Mouse (Mus musculus) neural tube, embryonic 11.5 days (tissue): ENCODE results near the gene Lrrn2. TPM values are rescaled to one million over a fixed set of nuclear protein-coding genes. Genes with fewer than 3 reads are reported as not detected.

Source experiments
- ATAC-seq: fragments of 200-750 bp; cut with Nextera tagmentation; 2 replicates; pipeline ENCODE4 v1.8.0; 2017; ENCODE audit warnings: moderate number of reproducible peaks, mild to moderate bottlenecking, moderate TSS enrichment, moderate library complexity; ENCODE audit not compliant: insufficient read depth, low FRiP score, low TSS enrichment
- DNase-seq: peaks from one replicate; pipeline ENCODE4 v3.0.0-alpha.2; 2015; ENCODE audit warnings: low spot score
- H3K27ac ChIP-seq: fragments of 300-500 bp; sonication (generic); 2 replicates; pipeline ENCODE4 v1.5.1; 2014; ENCODE audit warnings: low read depth, mild to moderate bottlenecking, low read length
- H3K27me3 ChIP-seq: fragments of 300-500 bp; sonication (generic); 2 replicates; pipeline ENCODE4 v1.6.1; 2014; ENCODE audit warnings: mild to moderate bottlenecking, low read length, mixed read lengths; ENCODE audit not compliant: control insufficient read depth, insufficient read depth
- H3K36me3 ChIP-seq: fragments of 300-500 bp; sonication (generic); 2 replicates; pipeline ENCODE4 v1.6.1; 2014; ENCODE audit warnings: mild to moderate bottlenecking, low read length, moderate library complexity, mixed read lengths; ENCODE audit not compliant: control insufficient read depth, insufficient read depth
- H3K4me1 ChIP-seq: fragments of 300-500 bp; sonication (generic); 2 replicates; pipeline ENCODE4 v1.6.1; 2014; ENCODE audit warnings: low read length, mixed read lengths; ENCODE audit not compliant: control insufficient read depth, insufficient read depth
- H3K4me2 ChIP-seq: fragments of 300-500 bp; sonication (generic); 2 replicates; pipeline ENCODE4 v1.6.1; 2014; ENCODE audit warnings: low read depth, mild to moderate bottlenecking, moderate library complexity
- H3K4me3 ChIP-seq: fragments of 300-500 bp; sonication (generic); 2 replicates; pipeline ENCODE4 v1.5.1; 2014; ENCODE audit warnings: low read depth, low read length
- H3K9ac ChIP-seq: fragments of 300-500 bp; sonication (generic); 2 replicates; pipeline ENCODE4 v1.6.1; 2014; ENCODE audit warnings: mild to moderate bottlenecking, low read length
- H3K9me3 ChIP-seq: fragments of 300-500 bp; sonication (generic); 2 replicates; pipeline ENCODE4 v1.6.1; 2016; ENCODE audit warnings: low read length; ENCODE audit not compliant: control insufficient read depth
- WGBS: fragments of 180-500 bp; shearing (Covaris S2); extraction: QIAGEN DNeasy Blood & Tissue Kit; methylation state at CpG from one replicate; pipeline ENCODE4 v1.1.7; 2014; 5-methylcytosine and 5-hydroxymethylcytosine counted together
- polyA plus RNA-seq: library from polyadenylated mRNA; unstranded; fragments of >200 nt; fragmentation: Nextera tagmentation; extraction: Ambion mirVana; gene quantifications from 2 replicates; pipeline ENCODE4 v1.2.1, GENCODE M21; 2014

The Lrrn2 gene
- 8.1 and 8.5 TPM in 2 replicates for polyA plus RNA-seq

DNA sequence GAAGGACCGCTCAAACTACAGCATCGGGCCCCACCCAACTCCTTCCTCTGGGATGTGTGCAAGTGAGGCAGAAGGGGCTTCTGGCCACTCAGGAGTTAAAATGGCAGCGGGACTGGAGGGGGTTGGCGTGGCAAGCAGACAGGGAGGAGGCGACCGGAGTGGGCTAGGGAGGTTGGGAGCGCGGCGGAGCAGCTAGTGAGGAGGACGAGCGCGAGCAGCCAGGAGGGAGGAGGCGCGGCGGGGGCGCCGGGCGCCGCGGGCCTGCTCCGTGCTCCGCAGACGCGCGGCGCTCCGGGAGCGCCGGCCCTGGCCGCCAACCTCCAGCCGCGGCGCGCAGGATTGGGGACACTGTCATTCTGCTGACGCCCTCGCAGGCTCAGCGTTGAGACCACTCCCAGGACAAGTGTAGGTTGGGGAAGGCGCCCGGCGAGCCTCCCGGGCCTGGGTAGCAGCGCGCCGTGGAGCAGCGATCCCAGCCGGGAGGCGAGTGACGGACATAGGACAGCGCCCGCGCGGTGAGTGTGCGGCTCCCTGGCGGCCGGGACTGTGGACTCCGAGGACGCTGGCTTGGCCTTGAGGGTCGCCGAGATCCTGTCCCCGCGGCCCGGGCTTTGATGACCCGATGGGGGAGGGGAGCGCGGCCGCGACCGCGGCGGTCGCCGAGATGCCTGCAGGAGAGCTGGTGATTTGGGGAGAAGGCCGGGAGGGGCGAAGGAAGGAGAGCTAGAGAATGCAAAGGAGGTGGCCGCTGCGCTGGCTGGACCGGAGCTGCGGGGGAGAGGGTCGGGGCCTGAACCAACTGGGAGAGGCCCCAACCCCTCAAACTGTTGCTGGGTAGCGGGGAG lies at the start of gene Lrrn2:
Lrrn2 (plus strand) TSS at position 113 of the 845 bp plus-strand sequence.
- DNase-seq: peak; percentile 71
- Histone ChIP-seq H3K4me3 (peak within 1 kb of the TSS; percentile 59), H3K4me1 (peaks cover 2% of the 10 kb centered on the region; the same call in 1 of the 2 replicates), H3K9me3 (no peaks in the 10 kb centered on the region), H3K36me3 (no peaks in the 10 kb centered on the region), H3K9ac (peak within 1 kb of the TSS; percentile 77), H3K27ac (peak within 1 kb of the TSS; percentile 60), H3K27me3 (peaks cover 18% of the 10 kb centered on the region), H3K4me2 (peak within 1 kb of the TSS; percentile 99)
- ATAC-seq: peak; percentile 82
- 0% methylated on average over 80 of the region's 80 CpGs for WGBS

DNA sequence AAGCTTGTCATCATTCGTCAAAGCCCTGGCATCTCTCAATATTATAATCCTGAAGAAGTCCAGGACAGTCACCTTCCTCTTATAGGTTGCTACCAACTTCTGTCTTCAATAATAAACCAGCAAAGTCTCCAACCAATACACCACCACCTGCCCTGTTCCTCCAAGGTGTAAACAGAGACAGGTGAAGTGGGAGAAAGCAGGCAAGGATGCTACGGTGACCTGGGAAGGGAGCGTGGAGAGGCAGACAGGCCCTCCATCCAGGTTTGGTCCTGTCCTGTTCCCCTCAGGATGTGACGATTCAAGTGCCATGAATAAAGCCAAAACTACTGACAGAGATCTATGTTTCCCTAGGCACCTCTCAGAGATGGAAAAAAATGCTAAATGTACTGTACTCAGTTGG lies 48.1 kb upstream of the Lrrn2 start:
- no peaks in the 10 kb centered on the region for H3K36me3 ChIP-seq
- H3K9me3 ChIP-seq: no peaks in the 10 kb centered on the region
- no peaks in the 10 kb centered on the region for H3K27me3 ChIP-seq
- H3K27ac ChIP-seq: no peak overlapping the region
- DNase-seq (no peak), ATAC-seq (no peak)
- WGBS: 89% methylated on average over 4 of the region's 4 CpGs
- H3K9ac ChIP-seq: no peak overlapping the region
- H3K4me2 ChIP-seq: no peak overlapping the region
- no peak overlapping the region for H3K4me3 ChIP-seq
- H3K4me1 ChIP-seq: no peaks in the 10 kb centered on the region

DNA sequence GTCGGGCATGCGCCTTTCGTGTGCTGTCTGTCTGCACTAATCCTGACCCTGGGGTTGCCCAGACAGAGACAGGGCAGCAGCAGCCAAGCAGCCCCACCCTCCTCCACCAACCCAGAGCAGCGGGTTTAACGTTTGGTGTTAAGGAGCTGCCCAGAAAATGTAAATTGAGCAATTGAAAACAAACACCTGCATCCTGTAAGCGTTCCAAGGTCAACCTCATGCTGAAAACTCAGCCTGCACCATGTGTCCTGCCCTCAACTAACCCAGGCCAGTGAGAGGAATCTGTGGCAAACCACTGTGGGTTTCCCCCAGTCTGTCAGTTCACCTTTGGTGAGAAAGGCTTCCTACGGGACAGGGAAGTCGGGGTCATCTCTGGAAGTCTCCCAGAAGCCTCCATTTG lies 46.0 kb upstream of the Lrrn2 start:
- Histone ChIP-seq H3K4me3 (no peak overlapping the region), H3K36me3 (no peaks in the 10 kb centered on the region), H3K27me3 (no peaks in the 10 kb centered on the region), H3K9me3 (no peaks in the 10 kb centered on the region), H3K27ac (no peak overlapping the region), H3K9ac (no peak overlapping the region), H3K4me2 (no peak overlapping the region), H3K4me1 (no peaks in the 10 kb centered on the region)
- ATAC-seq: no peak
- 72% methylated on average over 8 of the region's 8 CpGs for WGBS
- DNase-seq: no peak

DNA sequence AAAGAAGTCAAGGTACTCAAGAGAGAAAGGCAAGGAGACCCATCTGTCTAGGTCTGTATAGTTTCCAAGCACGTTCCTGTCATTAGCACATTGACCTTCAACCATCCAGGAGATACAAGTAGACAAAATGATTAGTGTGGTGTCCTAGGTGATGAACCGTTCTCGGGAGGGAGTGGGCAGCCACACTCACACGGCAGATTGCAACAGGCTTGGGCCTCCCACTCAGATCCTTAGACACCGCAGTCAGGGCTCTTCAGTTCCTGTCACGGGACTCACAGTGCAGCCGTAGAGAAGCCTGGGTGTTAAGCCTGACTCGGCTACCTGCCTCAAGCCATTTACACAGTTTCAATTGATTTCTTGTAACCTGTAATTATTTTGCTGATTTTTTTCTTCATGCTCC lies 43.2 kb upstream of the Lrrn2 start:
- no peak overlapping the region for H3K4me2 ChIP-seq
- H3K9ac ChIP-seq: no peak overlapping the region
- H3K27me3 ChIP-seq: no peaks in the 10 kb centered on the region
- H3K4me3 ChIP-seq: no peak overlapping the region
- WGBS: 82% methylated on average over 8 of the region's 8 CpGs
- no peaks in the 10 kb centered on the region for H3K9me3 ChIP-seq
- no peak overlapping the region for H3K27ac ChIP-seq
- no peak for ATAC-seq
- H3K36me3 ChIP-seq: no peaks in the 10 kb centered on the region
- no peak for DNase-seq
- H3K4me1 ChIP-seq: no peaks in the 10 kb centered on the region

DNA sequence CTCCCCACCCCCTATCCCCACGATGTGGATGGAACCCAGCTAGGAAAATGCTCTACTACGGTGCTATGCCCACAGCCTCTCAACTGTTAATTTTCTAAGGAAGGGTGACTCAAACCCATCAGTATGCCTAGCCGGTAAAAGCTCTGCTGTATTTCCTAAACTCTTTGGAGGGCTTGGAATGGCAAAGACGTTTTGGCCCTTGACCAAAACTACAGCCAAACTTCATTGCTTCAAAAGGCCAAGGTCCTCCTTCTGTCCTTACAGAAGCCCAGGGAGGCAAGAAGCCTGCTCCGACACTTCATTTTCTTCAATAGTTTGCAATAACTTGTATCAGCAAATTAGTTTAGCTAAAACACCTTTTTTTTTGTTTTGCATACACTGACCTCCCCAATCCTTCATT lies 42.4 kb upstream of the Lrrn2 start:
- no peaks in the 10 kb centered on the region for H3K36me3 ChIP-seq
- ATAC-seq (no peak), DNase-seq (no peak)
- WGBS: 80% methylated on average over 5 of the region's 5 CpGs
- H3K4me3 ChIP-seq: no peak overlapping the region
- no peaks in the 10 kb centered on the region for H3K9me3 ChIP-seq
- H3K4me1 ChIP-seq: no peaks in the 10 kb centered on the region
- no peak overlapping the region for H3K9ac ChIP-seq
- no peak overlapping the region for H3K27ac ChIP-seq
- H3K27me3 ChIP-seq: no peaks in the 10 kb centered on the region
- no peak overlapping the region for H3K4me2 ChIP-seq

DNA sequence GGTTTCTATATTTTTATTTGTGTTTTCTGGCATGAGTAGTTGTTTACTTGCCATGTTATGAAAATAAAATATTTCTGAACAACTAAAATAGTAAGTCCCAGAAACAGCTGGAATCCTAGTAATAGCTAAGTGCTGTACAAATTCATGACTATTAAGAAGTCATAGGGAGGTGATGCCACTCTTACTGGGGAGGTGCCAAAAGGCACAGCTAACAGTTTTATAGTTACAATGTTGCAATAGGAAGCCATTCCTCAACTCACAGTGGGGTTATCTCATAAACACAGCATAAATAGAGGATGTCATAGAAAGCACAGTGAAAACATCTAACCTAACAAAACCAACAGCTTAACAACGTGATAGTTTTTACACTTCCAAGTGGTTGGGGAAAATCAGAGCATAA lies 41.7 kb upstream of the Lrrn2 start:
- DNase-seq (no peak), ATAC-seq (no peak)
- Histone ChIP-seq H3K4me3 (no peak overlapping the region), H3K4me1 (no peaks in the 10 kb centered on the region), H3K4me2 (no peak overlapping the region), H3K9ac (no peak overlapping the region), H3K9me3 (no peaks in the 10 kb centered on the region), H3K27ac (no peak overlapping the region), H3K36me3 (no peaks in the 10 kb centered on the region), H3K27me3 (no peaks in the 10 kb centered on the region)
- WGBS: 92% methylated on average over 1 of the region's 1 CpGs

DNA sequence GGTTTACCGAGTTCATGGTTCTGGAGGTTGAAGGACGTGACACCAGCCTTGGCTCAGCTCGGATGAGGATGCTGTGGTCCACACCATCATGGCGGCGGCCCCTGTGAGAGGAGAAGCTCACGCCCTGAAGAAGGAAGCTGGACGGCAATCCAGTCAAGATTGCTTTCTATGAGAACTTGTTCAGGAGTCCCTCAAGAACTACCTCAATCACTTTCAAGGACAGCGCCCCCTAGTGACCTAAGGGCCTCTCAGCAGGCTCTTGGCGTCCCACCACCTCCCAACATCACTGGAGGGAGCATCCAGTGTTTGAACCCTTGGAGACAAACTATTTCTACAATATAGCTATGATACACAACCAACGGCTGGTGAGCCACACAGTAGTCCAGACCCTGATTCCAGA lies 36.5 kb upstream of the Lrrn2 start:
- H3K4me1 ChIP-seq: no peaks in the 10 kb centered on the region
- no peak overlapping the region for H3K9ac ChIP-seq
- WGBS: 84% methylated on average over 10 of the region's 10 CpGs
- H3K36me3 ChIP-seq: no peaks in the 10 kb centered on the region
- no peak for DNase-seq
- no peak overlapping the region for H3K4me3 ChIP-seq
- no peak for ATAC-seq
- H3K27me3 ChIP-seq: no peaks in the 10 kb centered on the region
- no peaks in the 10 kb centered on the region for H3K9me3 ChIP-seq
- no peak overlapping the region for H3K4me2 ChIP-seq
- no peak overlapping the region for H3K27ac ChIP-seq

DNA sequence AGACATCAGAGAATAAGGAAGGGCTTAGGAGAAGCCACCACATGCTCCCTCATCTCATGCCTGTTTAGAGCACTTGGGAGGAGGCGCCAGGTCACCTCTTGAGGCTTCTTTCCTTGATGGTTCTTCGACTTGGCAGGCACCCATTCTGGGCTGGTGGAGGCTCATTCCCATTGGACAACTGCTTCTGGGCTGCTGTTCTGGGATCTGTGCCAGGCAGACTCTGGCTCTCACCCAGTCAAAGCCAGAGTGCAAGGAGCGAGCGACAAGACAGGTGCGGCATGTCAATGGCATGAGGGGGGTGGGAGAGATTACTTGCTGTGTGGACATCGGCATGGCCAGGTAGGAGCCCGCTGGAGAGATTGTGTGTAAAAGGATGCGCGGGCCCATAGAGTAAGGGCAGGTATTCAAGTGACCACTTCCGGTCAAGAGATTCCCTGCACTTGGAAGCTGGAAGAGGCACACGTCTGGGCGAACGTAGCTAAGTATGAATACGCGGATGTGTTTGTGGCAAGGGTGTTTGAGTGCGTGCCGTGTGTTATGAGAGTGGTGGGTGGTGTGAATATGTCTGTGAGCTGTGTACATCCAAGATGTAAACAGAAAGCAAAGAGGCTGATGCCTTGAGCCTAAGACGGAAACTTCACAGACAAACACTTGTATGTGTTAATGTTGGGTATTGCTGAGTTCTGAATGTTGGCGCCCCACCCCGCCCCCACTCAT lies 35.8 kb upstream of the Lrrn2 start:
- WGBS: 95% methylated on average over 20 of the region's 20 CpGs
- Histone ChIP-seq H3K27me3 (no peaks in the 10 kb centered on the region), H3K27ac (no peak overlapping the region), H3K4me1 (no peaks in the 10 kb centered on the region), H3K4me2 (no peak overlapping the region), H3K36me3 (no peaks in the 10 kb centered on the region), H3K9ac (no peak overlapping the region), H3K4me3 (no peak overlapping the region), H3K9me3 (no peaks in the 10 kb centered on the region)
- ATAC-seq (no peak), DNase-seq (no peak)

DNA sequence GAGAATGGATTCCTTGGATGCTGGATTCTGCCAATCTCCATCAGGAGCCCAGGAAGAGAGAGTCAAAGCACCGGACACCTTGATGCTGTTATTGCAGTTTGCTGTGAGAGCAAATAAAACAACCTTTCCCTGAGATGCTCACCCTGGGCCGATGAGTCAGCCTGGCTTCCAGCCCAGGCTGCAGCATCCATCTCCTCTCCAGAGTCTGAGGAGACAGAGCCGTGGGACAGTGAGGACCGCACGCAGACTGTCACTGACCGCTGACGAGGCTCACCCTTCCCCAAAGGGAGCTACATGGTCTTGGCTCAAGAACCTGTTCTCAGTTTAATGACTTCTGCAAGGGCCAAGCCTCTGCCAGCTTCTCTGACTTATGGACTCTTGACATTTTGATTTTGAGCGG lies 34.3 kb upstream of the Lrrn2 start:
- Histone ChIP-seq H3K4me1 (no peaks in the 10 kb centered on the region), H3K9ac (no peak overlapping the region), H3K9me3 (no peaks in the 10 kb centered on the region), H3K27me3 (no peaks in the 10 kb centered on the region), H3K36me3 (no peaks in the 10 kb centered on the region), H3K27ac (no peak overlapping the region), H3K4me3 (no peak overlapping the region), H3K4me2 (no peak overlapping the region)
- 90% methylated on average over 8 of the region's 8 CpGs for WGBS
- no peak for ATAC-seq
- no peak for DNase-seq
